Mouse (Mus musculus): ENCODE measurements around the gene Evx2. TPM values are rescaled to one million over a fixed set of nuclear protein-coding genes. Genes with fewer than 3 reads are reported as not detected.

Evx2 gene
- total RNA-seq (2015; ENCODE audit: low replicate concordance) (not detected in 2 replicates), total RNA-seq (2017; ENCODE audit: low replicate concordance) (not detected in 2 replicates)

- ATAC-seq (replicated peaks; ENCODE audit: low FRiP score, poor library complexity, severe bottlenecking), result no peak
Observed at GRCm38 (mm10) chr2:74659507-74660005, at the start of gene Evx2. Evx2 (minus strand) TSS chr2:74659557.

- no peak for ATAC-seq (replicated peaks; ENCODE audit: low FRiP score, poor library complexity, severe bottlenecking)
Observed at GRCm38 (mm10) chr2:74708676-74709075, 49.3 kb upstream of the Evx2 start.

- ATAC-seq (replicated peaks; ENCODE audit: low FRiP score, poor library complexity, severe bottlenecking), result no peak
Observed at GRCm38 (mm10) chr2:74707599-74707998, 48.2 kb upstream of the Evx2 start.

- ATAC-seq (replicated peaks; ENCODE audit: low FRiP score, poor library complexity, severe bottlenecking), result no peak
Observed at GRCm38 (mm10) chr2:74706393-74706960, 47.1 kb upstream of the Evx2 start.

GRCm38 (mm10) chr2:74705467-74706089 lies 46.2 kb upstream of the Evx2 start:
- ATAC-seq (replicated peaks; ENCODE audit: low FRiP score, poor library complexity, severe bottlenecking), result no peak

GRCm38 (mm10) chr2:74704999-74705466 lies 45.7 kb upstream of the Evx2 start:
- ATAC-seq (replicated peaks; ENCODE audit: low FRiP score, poor library complexity, severe bottlenecking), result no peak

- no peak for ATAC-seq (replicated peaks; ENCODE audit: low FRiP score, poor library complexity, severe bottlenecking)
Observed at GRCm38 (mm10) chr2:74704393-74704998, 45.1 kb upstream of the Evx2 start, which contains the start of gene Hoxd8. Hoxd8 (plus strand) TSS chr2:74704615.

GRCm38 (mm10) chr2:74703720-74704392 lies 44.5 kb upstream of the Evx2 start:
- ATAC-seq (replicated peaks; ENCODE audit: low FRiP score, poor library complexity, severe bottlenecking), result no peak

- ATAC-seq (replicated peaks; ENCODE audit: low FRiP score, poor library complexity, severe bottlenecking), result no peak
Observed at GRCm38 (mm10) chr2:74703317-74703716, 44.0 kb upstream of the Evx2 start.

- ATAC-seq (replicated peaks; ENCODE audit: low FRiP score, poor library complexity, severe bottlenecking), result no peak
Observed at GRCm38 (mm10) chr2:74702820-74703219, 43.5 kb upstream of the Evx2 start.

- no peak for ATAC-seq (replicated peaks; ENCODE audit: low FRiP score, poor library complexity, severe bottlenecking)
Observed at GRCm38 (mm10) chr2:74701949-74702819, 42.8 kb upstream of the Evx2 start.

- no peak for ATAC-seq (replicated peaks; ENCODE audit: low FRiP score, poor library complexity, severe bottlenecking)
Observed at GRCm38 (mm10) chr2:74700546-74701112, 41.3 kb upstream of the Evx2 start.

GRCm38 (mm10) chr2:74699664-74700545 lies 40.5 kb upstream of the Evx2 start:
- ATAC-seq (replicated peaks; ENCODE audit: low FRiP score, poor library complexity, severe bottlenecking), result no peak

- ATAC-seq (replicated peaks; ENCODE audit: low FRiP score, poor library complexity, severe bottlenecking), result no peak
Observed at GRCm38 (mm10) chr2:74699053-74699430, 39.7 kb upstream of the Evx2 start.

GRCm38 (mm10) chr2:74698201-74699052 lies 39.1 kb upstream of the Evx2 start:
- ATAC-seq (replicated peaks; ENCODE audit: low FRiP score, poor library complexity, severe bottlenecking), result no peak

- ATAC-seq (replicated peaks; ENCODE audit: low FRiP score, poor library complexity, severe bottlenecking), result no peak
Observed at GRCm38 (mm10) chr2:74697567-74698121, 38.3 kb upstream of the Evx2 start, which contains the start of gene Hoxd9. Hoxd9 (plus strand) TSS chr2:74697727.

Measured in erythroblast, adult 5-6 weeks (primary cell).